Mouse (Mus musculus) thymus, adult 2 months (tissue): ENCODE measurements around the gene Mansc1. TPM values are rescaled to one million over a fixed set of nuclear protein-coding genes. Genes with fewer than 3 reads are reported as not detected.

Experiments
- DNase-seq: peaks from one replicate; pipeline ENCODE4 v3.0.0; 2021
- H3K27ac ChIP-seq: fragments of 200-500 bp; 2 replicates; pipeline ENCODE4 v1.5.1; 2012; ENCODE audit warnings: low read length, control low read depth; ENCODE audit not compliant: control insufficient read depth, insufficient read depth
- H3K27me3 ChIP-seq: fragments of 200-500 bp; 2 replicates; pipeline ENCODE4 v1.6.1; 2012; ENCODE audit warnings: mild to moderate bottlenecking, low read length, moderate library complexity, mixed read lengths; ENCODE audit not compliant: control insufficient read depth, insufficient read depth
- H3K36me3 ChIP-seq: fragments of 200-500 bp; 2 replicates; pipeline ENCODE4 v1.6.1; 2012; ENCODE audit warnings: mild to moderate bottlenecking, low read length, moderate library complexity; ENCODE audit not compliant: control insufficient read depth, insufficient read depth
- H3K4me1 ChIP-seq: fragments of 200-500 bp; replicated peaks from 2 replicates; pipeline ENCODE4 v1.6.1; 2012; ENCODE audit warnings: low read length; ENCODE audit not compliant: control insufficient read depth, insufficient read depth
- H3K4me3 ChIP-seq: fragments of 200-500 bp; 2 replicates; pipeline ENCODE4 v1.5.1; 2012; ENCODE audit warnings: mild to moderate bottlenecking, low read length, control low read depth, moderate library complexity; ENCODE audit not compliant: control insufficient read depth, insufficient read depth
- CTCF ChIP-seq: fragments of 200-500 bp; IDR thresholded peaks from 2 replicates; pipeline ENCODE4 v1.5.1; 2012; ENCODE audit warnings: mild to moderate bottlenecking, control low read depth, low read length, moderate library complexity, borderline replicate concordance; ENCODE audit not compliant: control insufficient read depth, poor library complexity, insufficient read depth; ENCODE audit errors: extremely low read depth
- POLR2A ChIP-seq: fragments of 200-500 bp; IDR thresholded peaks from 2 replicates; pipeline ENCODE4 v1.6.1; 2012; ENCODE audit warnings: mild to moderate bottlenecking, low read length, control low read depth, moderate library complexity; ENCODE audit not compliant: control insufficient read depth, poor library complexity, insufficient read depth; ENCODE audit errors: extremely low read depth
- WGBS: fragments of 180-500 bp; shearing (Covaris S2); methylation state at CpG from one replicate; pipeline ENCODE4 v1.1.7; 2018; 5-methylcytosine and 5-hydroxymethylcytosine counted together
- polyA plus RNA-seq: library from polyadenylated mRNA; depleted of rRNA; stranded (reverse); fragments of >200 nt; gene quantifications from 2 replicates; pipeline ENCODE4 v1.2.3, GENCODE M21; 2012

Mansc1 gene
- polyA plus RNA-seq, 1 experiment: 3.4 TPM

DNA sequence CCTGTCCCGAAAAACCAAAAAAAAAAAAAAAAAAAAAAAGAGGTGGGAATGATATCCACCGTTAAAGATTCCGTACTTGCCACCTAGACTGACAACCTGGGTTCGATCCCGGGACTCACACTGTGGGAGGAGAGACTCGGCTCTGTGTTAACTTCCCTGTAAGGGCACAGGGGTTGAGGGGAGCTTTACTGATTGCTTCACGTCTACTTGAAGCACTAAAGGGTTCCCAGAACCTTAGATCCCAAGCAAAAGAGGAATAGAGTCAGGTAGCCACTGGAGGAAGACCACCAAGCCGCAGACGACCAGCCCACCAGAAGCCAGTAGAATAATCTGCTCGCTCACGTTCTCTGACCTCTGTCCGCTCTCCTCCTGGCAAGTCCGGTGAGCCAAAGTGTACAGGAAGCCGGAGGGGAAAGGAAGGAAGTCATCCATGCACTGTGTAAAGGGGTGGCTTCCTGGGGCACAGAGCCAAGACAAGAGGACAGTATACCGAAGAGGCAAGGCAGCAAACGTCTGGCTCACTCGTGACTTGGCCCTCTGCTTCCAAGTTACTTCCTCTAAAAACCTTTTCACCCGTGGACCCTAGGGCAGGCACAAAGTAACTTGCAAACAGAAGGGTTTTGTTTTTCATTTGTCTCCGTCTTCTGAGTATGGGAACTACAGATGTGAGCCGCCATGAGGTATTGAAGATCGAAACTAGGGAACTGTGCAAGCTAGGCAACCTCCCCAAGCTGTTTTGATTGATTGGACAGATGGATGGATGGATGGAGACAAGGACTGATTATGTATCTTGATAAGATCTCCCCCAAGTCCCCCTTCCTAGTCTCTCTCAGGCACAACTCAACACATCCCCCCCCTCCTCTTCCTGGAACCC lies 37.5 kb downstream of the Mansc1 start:
- Histone ChIP-seq H3K4me1 (peaks cover 10% of the 10 kb centered on the region), H3K4me3 (peak overlapping the region; percentile 24), H3K36me3 (no peaks in the 10 kb centered on the region), H3K27ac (no peak overlapping the region), H3K27me3 (no peaks in the 10 kb centered on the region)
- WGBS: 22% methylated on average over 21 of the region's 21 CpGs
- DNase-seq: peak; percentile 3
- TF ChIP-seq POLR2A (no peak), CTCF (no peak)

GRCm38 (mm10) chr6:134591614-134592013 lies 40.7 kb downstream of the Mansc1 start:
- Histone ChIP-seq H3K27ac (no peak overlapping the region), H3K27me3 (no peaks in the 10 kb centered on the region), H3K4me1 (peaks cover 10% of the 10 kb centered on the region), H3K4me3 (no peak overlapping the region), H3K36me3 (no peaks in the 10 kb centered on the region)
- no peak for DNase-seq
- TF ChIP-seq CTCF (no peak), POLR2A (no peak)
- 94% methylated on average over 2 of the region's 2 CpGs for WGBS

GRCm38 (mm10) chr6:134586241-134586640 lies 46.0 kb downstream of the Mansc1 start:
- no peaks in the 10 kb centered on the region for H3K27me3 ChIP-seq
- no peak for DNase-seq

DNA sequence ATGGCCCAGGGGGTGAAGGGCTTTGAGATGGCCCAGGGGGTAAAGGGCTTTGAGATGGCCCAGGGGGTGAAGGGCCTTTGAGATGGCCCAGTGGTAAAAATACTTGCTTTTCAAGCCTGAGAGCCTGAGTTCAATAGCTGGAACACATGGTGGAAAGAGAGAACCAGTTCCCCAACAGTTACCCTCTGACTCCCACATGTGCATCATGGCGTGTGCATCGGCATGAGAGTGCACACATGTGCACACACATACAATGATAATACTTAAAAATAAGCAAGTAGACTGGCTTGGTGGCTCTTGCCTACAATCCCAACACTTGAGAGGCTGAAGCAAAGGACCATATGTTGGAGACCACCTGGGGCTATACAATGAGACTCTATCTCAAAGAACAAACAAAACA lies 47.7 kb downstream of the Mansc1 start:
- TF ChIP-seq POLR2A: no peak
- no peak for TF ChIP-seq CTCF
- H3K4me3 ChIP-seq: no peak overlapping the region
- no peaks in the 10 kb centered on the region for H3K36me3 ChIP-seq
- no peaks in the 10 kb centered on the region for H3K27me3 ChIP-seq
- DNase-seq: no peak
- H3K27ac ChIP-seq: no peak overlapping the region
- WGBS: 96% methylated on average over 2 of the region's 2 CpGs
- no peaks in the 10 kb centered on the region for H3K4me1 ChIP-seq

More at GRCm38 (mm10) chr6:134586241-134586640, 46.0 kb downstream of the Mansc1 start:
- TF ChIP-seq POLR2A: no peak
- no peak for TF ChIP-seq CTCF
- Histone ChIP-seq H3K4me3 (no peak overlapping the region), H3K36me3 (no peaks in the 10 kb centered on the region), H3K27ac (no peak overlapping the region), H3K4me1 (no peaks in the 10 kb centered on the region)
- 87% methylated on average over 5 of the region's 5 CpGs for WGBS

- H3K27me3 ChIP-seq: no peaks in the 10 kb centered on the region
- H3K36me3 ChIP-seq: no peaks in the 10 kb centered on the region
- TF ChIP-seq POLR2A: no peak
- TF ChIP-seq CTCF: no peak
- no peak overlapping the region for H3K27ac ChIP-seq
- H3K4me1 ChIP-seq: no peaks in the 10 kb centered on the region
- no peak for DNase-seq
- no peak overlapping the region for H3K4me3 ChIP-seq
- 93% methylated on average over 5 of the region's 5 CpGs for WGBS
Observed at GRCm38 (mm10) chr6:134582110-134582509, 50.2 kb downstream of the Mansc1 start.

DNA sequence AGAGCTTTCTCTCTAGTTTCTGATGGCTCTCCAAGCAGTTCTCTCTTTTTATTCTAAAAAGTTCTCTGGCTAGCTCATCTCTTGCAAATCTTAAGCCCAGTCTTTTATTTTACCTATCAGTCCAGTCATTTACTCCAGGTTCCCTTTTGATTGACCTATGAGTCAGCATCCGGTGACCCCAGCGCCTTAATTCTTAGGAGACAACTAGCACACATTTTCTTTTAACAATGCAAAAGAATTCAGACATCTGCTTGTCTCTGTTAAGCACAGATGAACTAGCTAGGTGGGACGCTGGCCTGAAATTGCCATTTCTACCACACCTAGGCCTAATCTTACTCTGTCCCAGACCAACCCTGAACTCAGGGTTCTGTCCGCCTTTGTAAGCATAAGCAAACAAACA lies 52.8 kb downstream of the Mansc1 start:
- no peak overlapping the region for H3K27ac ChIP-seq
- 98% methylated on average over 4 of the region's 4 CpGs for WGBS
- H3K36me3 ChIP-seq: no peaks in the 10 kb centered on the region
- TF ChIP-seq CTCF (no peak), POLR2A (no peak)
- no peaks in the 10 kb centered on the region for H3K4me1 ChIP-seq
- no peak overlapping the region for H3K4me3 ChIP-seq
- DNase-seq: no peak
- H3K27me3 ChIP-seq: no peaks in the 10 kb centered on the region
